Mouse (Mus musculus): ENCODE results near the gene Fxyd2. TPM values are rescaled to one million over a fixed set of nuclear protein-coding genes. Genes with fewer than 3 reads are reported as not detected.

Gene Fxyd2
- polyA plus RNA-seq (2017; shearing (Covaris generic)): not detected

GRCm38 (mm10) chr9:45399434-45399833, at the start of gene Fxyd2:
Gene Fxyd2 (plus strand): TSS chr9:45399669.

DNA sequence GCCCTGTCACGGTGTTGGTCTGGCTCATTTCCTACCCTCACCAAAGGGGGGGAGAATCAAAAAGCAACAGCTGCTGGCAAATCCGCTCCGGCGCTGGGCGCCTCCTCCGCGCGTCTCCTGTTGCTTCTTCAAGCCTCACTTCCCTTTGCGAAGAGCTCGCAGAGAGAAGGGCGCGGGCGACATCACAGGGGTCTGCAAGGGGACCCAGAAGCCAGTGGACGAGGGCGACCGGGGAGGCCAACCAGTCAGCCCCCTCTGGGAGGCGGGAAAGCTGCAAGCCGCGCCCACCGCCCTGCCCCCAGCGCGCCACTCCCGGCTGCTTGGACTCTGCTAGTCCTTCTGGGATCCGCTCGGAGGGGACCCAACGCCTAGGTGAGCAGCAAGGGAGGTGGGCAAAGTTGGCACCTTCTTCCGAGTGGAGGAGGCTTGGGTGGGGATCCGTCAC, 29.3 kb upstream of the Fxyd2 start, which contains the start of gene Fxyd6:
TSS of gene Fxyd6 (plus strand) at position 69 of the 445 bp plus-strand sequence.

GRCm38 (mm10) chr9:45426456-45426855, 27.0 kb downstream of the Fxyd2 start, which contains the start of gene Dscaml1:
Gene Dscaml1 (plus strand): TSS chr9:45426628.

Other genes starting within 250 kb of the Fxyd2 start
- gene BC049352, start 217.7 kb upstream of the Fxyd2 start, polyA plus RNA-seq (2017; shearing (Covaris generic)): 0.57 TPM
- not detected for gene Tmprss4, start 195.6 kb upstream of the Fxyd2 start, polyA plus RNA-seq (2017; shearing (Covaris generic))
- gene Il10ra, start 130.5 kb upstream of the Fxyd2 start, polyA plus RNA-seq (2017; shearing (Covaris generic)): 28.8 TPM
- gene Tmprss13, start 80.6 kb upstream of the Fxyd2 start, polyA plus RNA-seq (2017; shearing (Covaris generic)): not detected
- not detected for gene Fxyd6, start 29.5 kb upstream of the Fxyd2 start, polyA plus RNA-seq (2017; shearing (Covaris generic))
- not detected for gene Dscaml1, start 27.0 kb downstream of the Fxyd2 start, polyA plus RNA-seq (2017; shearing (Covaris generic))

All from effector memory CD4-positive, alpha-beta T cell, adult 5 months (primary cell).